Mouse (Mus musculus) retina, embryonic 14.5 days (tissue): Measurements from ENCODE around the gene A930017K11Rik.

ENCODE experiments used
- DNase-seq: peaks from one replicate; pipeline ENCODE4 v3.0.0-alpha.2; 2015; ENCODE audit warnings: low spot score

A930017K11Rik gene

DNA sequence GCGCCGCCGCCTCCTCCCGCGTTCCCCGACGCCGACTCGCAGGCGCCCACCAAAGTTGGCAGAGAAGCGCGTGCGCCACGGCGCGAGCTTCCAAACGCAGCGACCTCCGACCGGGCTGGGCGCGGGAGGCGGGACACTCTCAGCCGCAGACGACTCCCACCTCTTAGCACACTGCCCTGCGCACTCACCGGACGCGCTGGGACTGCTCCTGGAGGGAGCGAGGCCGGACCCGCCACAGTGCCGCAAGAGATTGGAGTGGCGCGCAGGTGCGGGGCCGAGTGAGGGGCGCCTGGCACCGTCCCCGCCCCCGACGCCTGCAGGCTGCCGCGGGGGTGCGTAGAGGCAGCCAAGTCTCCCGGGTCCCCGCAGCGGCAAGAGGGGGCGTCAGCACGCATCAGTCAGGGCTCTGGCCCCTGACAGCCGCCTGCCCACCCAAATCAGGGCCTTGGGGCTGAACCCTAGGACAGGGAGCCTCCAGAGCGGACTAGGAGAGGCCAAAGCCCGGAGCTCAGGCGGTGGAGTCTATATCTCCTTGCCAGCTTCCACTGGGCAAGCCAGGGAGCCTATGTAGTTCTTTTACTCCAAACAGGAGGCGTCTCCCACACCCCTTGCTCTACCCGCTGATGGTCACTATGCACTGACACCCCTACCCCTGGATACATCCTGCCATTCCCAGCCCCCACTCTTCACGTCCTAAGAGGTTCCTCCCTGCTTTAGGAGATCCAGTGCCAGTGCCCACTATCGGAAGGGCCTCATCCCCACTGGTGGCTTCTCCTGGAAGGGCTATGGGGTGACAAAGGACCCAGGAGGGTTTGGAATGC lies at the start of gene A930017K11Rik:
Gene A930017K11Rik, minus strand, starts transcription at position 763 of the 821 bp plus-strand sequence.
- DNase-seq: no peak

- no peak for DNase-seq
These were observed 46.1 kb upstream of the A930017K11Rik start for GRCm38 (mm10) chr17:25998425-25998824.

DNA sequence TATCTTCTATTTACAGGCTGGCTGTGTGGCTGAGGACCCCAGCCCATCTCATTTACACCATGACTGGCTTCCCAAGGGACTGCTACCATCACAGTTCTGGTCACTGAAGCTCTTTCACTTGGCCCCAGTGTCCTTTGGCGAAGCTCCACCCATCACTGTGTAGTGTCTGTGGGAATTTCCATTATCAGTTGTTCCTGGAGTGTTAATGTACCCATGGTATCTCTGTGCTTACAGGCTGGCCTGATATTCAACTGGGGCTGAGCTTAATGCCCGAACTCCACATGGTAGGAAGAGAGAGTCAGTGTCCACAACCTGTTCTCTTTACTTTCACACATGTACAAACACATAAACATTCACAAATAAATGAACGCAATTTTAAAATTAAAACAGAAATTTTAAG lies 41.1 kb upstream of the A930017K11Rik start:
- no peak for DNase-seq

GRCm38 (mm10) chr17:25992274-25992673 lies 39.9 kb upstream of the A930017K11Rik start:
- DNase-seq: no peak

DNA sequence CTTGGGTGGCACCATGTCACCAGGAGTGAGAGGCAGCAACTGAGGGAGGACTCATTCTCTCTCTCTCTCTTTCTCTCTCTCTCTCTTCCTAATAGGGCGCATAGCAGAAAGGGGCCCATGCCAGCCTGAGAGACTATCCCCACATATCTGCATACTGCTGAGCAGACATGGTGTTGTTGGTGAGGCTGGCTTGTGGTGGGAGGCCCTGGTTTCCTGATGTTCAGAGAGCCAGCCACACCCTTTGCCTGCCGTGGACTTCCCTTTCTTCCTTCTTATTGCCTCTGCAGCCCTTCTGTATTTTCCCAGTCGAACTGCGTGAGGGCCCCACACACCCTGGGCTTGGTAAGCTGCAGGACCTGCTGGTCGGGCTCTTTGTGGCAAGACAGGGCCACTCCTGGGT lies 38.0 kb upstream of the A930017K11Rik start:
- DNase-seq: no peak

- DNase-seq: peak; percentile 97
These were observed 33.2 kb upstream of the A930017K11Rik start, which contains the start of gene Capn15 for GRCm38 (mm10) chr17:25985306-25986294. Gene Capn15 (minus strand): TSS chr17:25985796.

DNA sequence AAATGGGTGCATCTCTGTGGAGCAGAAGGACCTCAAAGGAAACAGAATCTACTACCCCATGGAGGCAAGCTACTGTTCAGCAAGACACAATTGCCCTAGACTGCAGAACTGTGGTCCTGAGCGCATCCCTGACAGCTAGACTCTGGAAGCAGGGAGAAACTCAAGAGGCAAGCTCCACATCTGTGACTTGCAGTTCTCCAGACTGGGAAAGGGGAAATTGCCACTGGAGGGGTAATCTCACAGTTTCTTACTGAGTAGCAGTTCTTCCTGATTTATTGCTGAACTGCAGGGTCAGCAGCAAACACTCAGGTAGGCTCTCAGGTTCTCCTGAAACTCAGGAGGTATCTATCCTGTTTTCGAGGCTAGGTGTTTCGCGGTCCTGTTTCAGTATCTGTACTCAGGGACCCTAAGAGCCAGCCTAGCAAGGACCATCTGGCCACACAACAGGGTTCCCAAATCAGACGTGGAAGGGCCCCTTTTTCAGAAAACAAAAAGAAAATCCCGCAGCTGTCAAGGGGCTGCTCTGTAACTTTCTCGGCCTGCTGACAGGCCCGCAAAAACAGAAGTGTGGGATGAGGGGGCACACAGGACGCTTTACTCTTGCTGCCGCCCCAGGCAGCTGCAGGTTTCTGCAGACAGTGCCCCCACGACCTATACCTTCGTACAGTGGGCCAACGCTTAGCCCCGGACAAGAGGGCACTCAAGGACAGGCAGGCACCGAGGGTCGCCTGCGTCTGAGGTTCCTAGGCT lies 32.4 kb upstream of the A930017K11Rik start:
- DNase-seq: no peak

DNA sequence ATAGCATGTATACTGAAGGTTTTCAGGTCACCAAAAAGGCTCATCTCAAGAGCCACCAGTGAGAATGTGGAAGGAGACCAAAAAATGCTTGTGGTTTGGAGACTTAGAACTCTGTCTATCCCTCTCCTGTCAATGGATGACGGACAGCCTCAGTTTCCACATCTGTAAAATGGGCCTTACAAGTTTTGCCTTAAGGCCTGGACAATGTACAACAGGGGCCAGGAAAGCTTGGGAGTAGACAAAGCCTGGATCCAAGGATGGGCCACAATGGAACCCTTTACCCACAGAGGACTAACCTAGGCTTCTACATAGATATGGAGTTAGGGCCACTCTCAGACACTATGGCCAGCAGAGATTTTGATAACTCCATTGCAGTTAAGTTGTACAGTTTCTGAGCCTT lies 31.7 kb upstream of the A930017K11Rik start:
- DNase-seq: no peak

- no peak for DNase-seq
These were observed 30.5 kb upstream of the A930017K11Rik start for GRCm38 (mm10) chr17:25982913-25983312.

DNA sequence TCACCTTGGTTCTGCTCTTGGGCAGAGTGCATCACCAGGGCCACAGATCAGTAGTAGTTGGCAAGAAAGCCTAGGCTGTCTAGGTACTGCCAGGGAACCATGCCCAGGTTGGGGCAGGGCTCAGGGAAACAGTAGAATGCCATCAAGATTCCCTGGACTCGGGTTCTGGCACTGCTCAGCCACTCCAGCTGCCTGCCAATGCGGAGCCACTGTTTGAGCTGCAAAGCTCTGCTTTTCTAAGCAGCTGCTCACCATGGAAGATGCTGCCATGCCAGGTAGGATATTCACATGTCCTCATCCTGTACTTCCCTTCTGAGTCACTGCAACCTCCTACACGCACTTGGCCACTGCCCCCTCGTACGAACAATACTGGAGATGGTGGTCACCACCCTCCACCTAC lies 28.5 kb upstream of the A930017K11Rik start:
- DNase-seq: no peak

- no peak for DNase-seq
These were observed 27.7 kb upstream of the A930017K11Rik start for GRCm38 (mm10) chr17:25979829-25980738.

DNA sequence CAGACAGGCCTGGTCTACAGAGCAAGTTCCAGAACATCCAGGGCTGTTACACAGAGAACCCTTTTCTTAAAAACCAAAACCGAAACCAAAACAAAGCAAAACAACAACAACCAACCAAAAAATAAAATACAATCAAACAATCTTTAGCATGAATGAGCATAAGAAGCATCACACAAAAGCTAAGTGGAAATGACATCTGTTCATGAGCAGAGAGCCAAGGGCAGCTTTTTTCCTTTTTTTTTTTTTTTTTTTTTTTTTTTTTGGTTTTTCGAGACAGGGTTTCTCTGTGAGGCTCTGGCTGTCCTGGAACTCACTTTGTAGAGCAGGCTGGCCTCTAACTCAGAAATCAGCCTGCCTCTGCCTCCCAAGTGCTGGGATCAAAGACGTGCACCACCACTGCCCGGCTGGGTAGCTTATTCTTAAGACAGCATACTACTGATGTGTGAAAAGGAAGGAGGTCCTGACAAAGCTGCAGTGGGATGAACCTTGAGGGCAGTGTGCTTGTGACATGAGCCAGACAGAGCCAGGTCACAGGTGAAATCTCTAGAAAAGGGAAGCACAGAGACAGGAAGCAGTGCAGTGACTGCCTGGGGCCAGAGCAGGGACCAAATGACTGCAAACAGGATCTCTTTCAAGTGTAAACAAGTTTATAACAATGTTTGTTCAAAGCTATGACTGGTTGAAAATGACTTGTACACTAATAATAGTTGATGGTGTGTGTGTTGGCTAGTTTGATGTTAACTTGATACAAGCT lies 18.8 kb upstream of the A930017K11Rik start:
- no peak for DNase-seq

GRCm38 (mm10) chr17:25970448-25970847 lies 18.1 kb upstream of the A930017K11Rik start:
- DNase-seq: peak; percentile 36

GRCm38 (mm10) chr17:25968176-25968575 lies 15.8 kb upstream of the A930017K11Rik start:
- no peak for DNase-seq

DNA sequence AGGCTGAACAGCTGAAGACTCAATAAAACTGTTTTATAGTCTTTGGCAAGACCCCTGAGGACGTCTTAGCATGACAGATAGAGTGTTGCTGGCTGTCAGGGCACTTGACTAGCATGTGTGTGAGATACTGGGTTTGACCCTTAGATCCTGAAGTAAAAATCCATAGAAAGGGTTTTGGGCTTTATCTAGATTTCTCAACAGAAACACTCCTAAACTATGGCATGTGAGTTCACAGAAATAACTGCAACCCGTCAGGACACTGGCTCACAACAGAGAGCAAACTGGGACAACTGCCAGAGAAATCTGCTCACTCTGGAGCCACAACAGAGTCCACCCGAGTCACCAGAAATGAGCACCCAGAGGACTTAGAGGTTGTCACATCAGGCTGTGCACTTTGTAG lies 15.3 kb upstream of the A930017K11Rik start:
- no peak for DNase-seq

- DNase-seq: no peak
These were observed 11.9 kb upstream of the A930017K11Rik start for GRCm38 (mm10) chr17:25964271-25964670.

DNA sequence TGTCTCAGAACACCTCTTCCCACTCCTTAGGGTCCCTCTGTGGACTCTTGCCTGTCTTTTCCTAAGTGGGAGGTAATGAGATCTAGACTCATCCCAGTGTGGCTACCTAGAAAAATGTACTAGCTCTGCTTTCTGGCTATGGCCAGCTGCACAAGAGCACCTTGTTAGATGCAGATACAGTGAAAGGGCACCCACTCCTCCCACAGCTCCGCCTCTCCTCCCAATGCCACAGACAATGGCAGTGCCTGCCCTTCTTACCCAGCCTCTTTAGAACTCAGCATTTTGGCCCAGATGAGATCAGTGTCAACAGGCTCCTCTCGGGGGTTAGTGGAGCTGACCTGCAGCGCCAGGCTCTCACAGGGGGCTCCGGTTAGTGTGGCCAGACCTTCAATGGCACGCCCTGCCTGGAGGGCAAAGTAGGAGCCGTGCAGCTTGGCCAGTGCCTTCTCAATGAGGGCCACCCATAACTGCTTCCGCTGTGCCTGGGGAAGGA lies 10.1 kb upstream of the A930017K11Rik start:
- DNase-seq: no peak

- DNase-seq: no peak
These were observed 9.2 kb upstream of the A930017K11Rik start for GRCm38 (mm10) chr17:25961566-25961965.

DNA sequence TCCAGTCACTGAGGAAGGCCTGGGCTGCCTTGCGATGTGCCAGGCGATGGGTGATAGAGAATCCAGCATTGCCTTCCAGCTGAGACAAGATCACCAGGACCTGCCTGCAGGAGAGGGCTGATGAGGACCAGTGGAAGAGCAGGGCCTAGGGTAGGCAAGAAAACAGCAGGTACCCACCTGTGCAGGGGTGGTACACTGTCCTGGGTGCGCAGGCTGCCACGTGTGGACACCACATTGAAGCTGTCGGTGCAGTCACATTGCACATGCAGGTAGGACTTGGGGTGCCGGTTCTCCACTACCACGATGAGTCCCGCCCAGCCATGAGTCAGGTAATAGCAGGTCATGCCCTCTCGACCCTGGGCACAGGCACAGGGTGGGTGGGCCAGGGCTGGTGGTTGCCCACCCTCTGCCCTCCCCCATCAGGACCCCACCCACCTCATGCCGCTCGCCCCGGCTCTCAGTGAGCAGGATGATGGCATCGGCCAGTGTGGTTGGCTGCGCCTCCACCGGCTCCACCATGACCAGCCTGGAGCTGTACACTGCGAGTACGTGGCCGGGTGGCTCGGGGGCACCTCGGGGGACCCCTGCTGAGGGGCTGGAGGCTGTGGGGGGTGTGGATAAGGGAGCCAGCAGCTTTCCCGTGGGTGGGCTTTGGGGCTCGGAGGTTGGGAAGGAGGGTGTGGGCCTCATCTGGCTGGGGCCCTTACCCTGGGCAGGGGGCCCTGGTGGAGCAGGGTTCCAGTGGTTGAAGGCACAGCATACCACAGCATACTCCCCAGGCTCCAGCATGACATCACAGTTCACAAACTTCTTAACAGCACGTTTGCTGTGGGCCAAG lies 7.5 kb upstream of the A930017K11Rik start:
- DNase-seq: no peak
